Mouse (Mus musculus) activated CD4-positive, CD25-positive, alpha-beta regulatory T cell, adult 4 months (primary cell): ENCODE results near the gene Lhx2. TPM values are rescaled to one million over a fixed set of nuclear protein-coding genes. Genes with fewer than 3 reads are reported as not detected.

ENCODE experiments used
- ATAC-seq: one replicate; pipeline ENCODE4 v1.8.0; 2017
- polyA plus RNA-seq, 2 experiments: library from polyadenylated mRNA; unstranded; fragments of 100-300 nt; shearing (Covaris generic); gene quantifications; one replicate each; pipeline ENCODE4 v1.2.1; 2017

The Lhx2 gene
- polyA plus RNA-seq, 2 experiments from 2014 or later = not detected

GRCm38 (mm10) chr2:38347811-38348551, 8.9 kb downstream of the Lhx2 start:
- no peak for ATAC-seq

- ATAC-seq = no peak
Observed at GRCm38 (mm10) chr2:38348660-38349420, 9.8 kb downstream of the Lhx2 start.

DNA sequence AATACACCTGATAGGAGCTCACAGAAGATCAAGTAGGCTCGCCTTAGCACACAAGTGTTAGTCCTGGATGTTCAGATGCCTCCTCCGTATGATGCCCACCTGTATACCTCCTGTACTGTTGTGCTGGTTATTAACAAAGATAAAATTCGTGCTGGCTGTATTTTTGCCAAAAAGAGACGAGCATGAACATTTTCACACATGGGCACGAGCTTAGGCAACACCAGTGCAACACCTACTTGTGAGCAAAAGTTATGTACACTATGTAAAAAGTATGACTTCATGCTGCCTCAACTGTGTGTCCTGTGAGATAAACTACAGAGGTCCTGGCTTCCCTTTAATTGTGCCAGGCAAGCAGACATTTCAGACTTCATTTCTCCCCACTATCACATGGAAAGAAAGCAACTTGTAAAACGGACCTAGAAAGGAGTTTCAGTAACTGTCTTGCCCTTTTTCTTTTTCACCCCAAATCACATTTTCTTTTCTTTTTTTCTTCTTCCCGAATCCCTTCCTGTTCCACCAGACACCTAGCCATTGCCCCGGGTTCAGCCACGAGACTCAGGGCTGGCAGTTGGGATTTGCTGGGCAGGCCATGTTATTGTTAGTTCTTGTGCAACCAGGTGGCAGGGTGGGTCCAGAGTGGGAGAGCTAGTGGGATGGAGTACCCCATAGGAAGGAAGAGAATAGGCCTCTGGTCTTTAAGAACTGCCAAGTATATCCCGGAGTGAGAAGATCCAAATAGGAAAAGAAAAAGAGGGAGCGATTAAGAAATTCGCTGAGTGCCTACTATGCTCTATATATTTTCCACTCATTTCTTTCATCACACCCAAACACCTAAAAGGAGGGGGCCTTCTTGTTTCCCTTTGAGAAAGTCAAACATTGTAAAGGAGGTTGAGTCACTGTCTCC, 10.6 kb downstream of the Lhx2 start:
- ATAC-seq = no peak

DNA sequence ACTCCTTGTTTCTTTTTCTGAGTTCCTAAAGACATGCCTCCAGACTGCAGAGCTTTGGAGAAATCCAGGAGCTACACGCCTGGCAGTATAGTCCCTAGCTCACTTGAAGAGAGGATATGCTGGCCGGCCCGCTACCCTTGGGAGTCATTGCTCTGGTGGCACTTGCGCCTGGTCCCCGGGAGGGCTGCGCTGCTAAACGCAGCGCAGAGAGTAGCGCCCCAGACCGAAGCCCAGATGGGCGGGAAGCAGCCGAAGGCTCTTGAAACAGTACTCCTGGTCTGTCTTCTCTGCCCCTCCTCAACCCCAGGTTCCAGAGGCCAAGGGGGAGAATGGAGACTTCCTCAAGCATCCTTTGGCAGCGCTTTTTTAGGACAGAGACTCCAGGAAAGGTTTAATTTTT, 11.3 kb downstream of the Lhx2 start:
- ATAC-seq = no peak

DNA sequence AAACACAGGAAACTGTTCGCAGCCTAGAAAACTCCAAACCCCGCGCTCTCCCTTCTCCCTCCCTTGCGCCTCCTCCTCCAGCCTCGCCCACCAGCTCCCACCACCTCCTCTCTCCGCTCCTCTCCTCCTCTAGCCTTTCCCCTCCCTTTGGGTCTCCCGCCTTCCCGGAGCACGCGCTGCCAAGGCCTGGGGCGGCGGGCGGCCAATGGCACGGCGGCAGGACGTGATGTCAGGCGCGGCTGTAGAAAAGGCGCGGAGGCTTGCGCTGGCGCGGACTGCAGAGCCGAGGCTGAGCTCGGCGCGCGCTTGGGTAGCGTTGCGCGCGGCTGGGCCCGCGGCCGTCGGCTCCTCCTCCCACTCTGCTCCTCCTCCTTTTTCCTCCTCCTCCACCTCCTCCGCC, 11.7 kb downstream of the Lhx2 start:
- ATAC-seq = peak; percentile 66

GRCm38 (mm10) chr2:38351641-38352320, 12.7 kb downstream of the Lhx2 start:
- ATAC-seq = no peak

GRCm38 (mm10) chr2:38352321-38353007, 13.4 kb downstream of the Lhx2 start:
- no peak for ATAC-seq

DNA sequence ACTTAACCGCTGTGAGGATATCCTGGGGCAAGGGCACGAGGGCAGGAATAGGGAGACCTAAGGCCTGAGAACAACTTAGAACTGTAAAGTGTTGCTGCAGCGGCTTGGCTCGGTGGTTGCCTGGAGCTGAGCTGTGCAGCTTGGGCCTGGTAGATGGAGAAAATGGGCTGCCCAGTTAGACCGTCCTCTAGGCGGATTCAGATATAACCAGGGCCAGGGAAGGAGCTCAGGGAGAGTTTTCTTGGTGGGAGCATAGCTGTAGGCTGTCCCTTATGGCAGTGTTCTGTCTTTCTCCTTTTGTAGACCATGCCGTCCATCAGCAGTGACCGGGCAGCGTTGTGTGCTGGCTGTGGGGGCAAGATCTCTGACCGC, 13.9 kb downstream of the Lhx2 start:
- no peak for ATAC-seq

DNA sequence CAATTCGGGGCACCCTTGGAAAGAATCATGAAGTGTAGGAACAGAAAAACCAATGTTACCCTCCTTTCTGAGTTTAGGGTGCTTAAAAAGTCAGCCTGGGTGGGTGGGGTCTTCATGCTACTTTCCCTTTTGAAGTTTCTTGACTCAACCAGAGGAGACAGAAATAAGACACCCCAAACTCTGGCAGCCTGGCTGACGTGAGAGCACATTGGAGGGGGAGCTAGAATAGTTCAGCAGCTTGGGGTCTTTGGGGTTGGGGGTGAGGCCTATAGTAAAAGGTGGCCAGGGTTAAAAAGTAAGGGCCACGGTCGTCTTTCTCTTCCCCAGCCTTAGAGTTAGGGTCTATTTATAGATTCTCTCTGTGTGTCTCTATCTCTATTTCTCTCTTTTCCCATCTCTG, 14.6 kb downstream of the Lhx2 start:
- no peak for ATAC-seq

GRCm38 (mm10) chr2:38354179-38354716, 15.2 kb downstream of the Lhx2 start:
- ATAC-seq = no peak

DNA sequence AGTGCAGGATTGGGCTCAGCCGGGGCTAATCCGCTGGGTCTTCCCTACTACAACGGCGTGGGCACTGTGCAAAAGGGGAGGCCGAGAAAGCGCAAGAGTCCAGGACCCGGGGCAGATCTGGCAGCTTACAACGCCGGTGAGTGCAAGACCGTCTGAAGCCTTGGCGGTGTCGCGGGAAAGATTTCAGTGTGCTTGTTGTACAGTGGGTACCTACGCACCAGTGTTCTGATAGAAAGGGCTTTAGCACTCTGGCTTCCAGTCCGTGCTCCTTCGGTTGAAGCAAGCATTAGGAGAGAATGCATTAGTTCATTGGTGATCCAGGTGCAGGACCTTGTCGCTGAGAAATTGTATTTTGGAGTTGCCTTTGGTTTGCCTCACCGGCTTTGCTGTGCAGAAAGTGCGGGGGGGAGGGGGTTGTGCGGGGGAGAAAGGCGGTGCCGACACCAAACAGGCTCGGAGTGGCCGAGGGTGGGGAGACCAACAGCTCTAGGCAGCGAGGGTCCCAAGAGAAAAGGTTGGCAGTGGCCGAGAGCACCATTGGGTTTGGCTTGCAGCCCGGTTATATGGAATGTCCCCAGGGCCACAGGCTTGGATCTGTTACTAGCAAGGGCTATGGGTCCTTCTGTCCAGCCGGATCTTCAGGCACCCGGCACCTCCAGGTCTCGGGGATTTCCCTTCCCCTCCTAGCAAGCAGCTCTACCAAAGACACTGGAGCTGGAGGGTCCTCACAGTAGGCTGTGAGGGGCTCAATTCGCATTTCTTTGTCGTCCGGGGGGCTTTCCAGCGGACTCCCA, 15.8 kb downstream of the Lhx2 start:
- no peak for ATAC-seq

GRCm38 (mm10) chr2:38355731-38356427, 16.8 kb downstream of the Lhx2 start:
- no peak for ATAC-seq

DNA sequence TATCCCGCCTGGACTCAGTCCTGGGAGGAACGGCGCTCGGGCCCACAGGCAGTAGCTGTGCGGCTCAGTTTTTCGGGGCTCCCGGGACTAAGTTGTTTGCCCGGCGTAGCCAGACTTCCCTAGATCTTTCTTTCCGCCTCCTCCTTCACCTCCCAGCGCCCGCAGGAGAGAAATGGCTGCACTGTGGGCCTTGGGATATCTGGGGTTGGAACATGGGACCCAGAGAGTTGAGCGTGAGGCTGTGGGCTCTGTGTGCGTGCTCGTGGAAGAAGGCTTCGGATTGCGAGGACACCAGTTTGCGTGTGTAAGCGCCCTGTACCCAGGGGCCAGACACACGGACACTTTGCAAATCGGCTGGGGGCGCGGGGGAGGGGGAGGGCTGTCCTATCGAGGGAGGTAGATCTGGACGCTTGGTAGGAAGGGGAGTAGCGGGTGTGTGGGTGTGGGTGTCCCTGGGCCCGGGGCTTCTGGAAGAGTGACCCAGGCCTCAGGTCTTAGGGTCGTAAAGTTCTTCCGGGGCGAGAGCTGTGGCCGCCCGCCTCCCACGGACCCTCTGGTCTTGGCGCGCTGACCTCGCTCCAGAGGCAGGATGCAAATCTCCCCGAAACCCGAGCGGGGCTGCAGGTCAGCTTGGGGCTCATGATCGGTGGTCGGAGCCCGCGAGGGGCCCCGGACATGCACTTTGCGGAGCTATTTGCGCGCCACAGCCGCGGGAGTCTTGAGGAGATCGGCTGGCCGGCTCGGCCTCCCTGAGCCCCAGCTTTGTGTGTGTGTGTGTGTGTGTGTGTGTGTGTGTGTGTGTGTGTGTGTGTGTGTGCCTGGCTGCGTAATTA, 17.6 kb downstream of the Lhx2 start:
- no peak for ATAC-seq

- no peak for ATAC-seq
Observed at GRCm38 (mm10) chr2:38357294-38358246, 18.5 kb downstream of the Lhx2 start.

DNA sequence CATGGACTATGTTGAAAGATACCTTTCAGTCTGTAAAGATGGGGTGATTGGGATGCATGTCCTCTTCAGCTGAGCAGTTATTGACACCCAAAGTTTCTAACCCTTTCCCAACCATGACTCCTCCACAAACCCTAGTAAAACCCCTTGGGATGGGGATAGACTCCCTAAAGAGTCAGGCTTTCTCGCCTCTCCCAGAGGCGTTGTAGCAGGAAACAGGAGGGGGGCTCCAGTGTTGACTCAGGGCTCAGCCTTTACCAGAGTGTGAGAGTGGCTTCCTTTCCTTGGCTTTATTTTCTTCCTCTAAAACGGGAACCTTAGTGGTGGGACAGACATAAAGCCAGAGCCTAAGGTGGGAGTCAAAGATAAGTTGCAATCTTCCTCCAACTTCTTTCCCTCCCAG, 19.5 kb downstream of the Lhx2 start:
- no peak for ATAC-seq

DNA sequence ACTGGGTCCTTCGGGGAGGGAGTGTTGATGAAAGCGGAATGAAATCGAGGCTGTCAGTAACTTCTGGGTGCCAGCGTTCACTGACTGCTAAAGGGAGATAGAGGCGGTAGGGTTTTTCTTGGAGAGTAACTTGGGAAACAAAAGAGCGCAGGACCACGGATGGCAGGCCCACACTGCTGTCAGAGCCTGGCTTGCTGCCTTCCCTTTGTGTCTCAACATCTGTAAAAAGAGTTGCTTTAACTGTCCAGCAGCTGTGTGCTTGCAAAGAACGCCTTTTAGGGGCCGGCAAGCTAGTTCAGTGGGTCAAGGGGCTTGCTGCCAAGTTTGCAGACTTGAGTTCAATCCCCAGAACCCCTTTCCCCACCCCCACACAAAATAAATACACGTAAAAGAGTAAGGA, 20.1 kb downstream of the Lhx2 start:
- ATAC-seq = no peak

- ATAC-seq = no peak
Observed at GRCm38 (mm10) chr2:38359811-38360210, 20.7 kb downstream of the Lhx2 start.

GRCm38 (mm10) chr2:38366222-38366621, 27.1 kb downstream of the Lhx2 start:
- ATAC-seq = no peak
